Mouse (Mus musculus) urinary bladder, adult 2 months (tissue): ENCODE results near the gene Slc16a10. TPM values are rescaled to one million over a fixed set of nuclear protein-coding genes. Genes with fewer than 3 reads are reported as not detected.
A peak's percentile ranks its signal among the peaks of the same experiment; 100 is the strongest.
"Not testable (repeated sequence)": the region's sequence is repeated elsewhere in the genome, so short reads cannot be mapped to it uniquely, and the experiment has no call there.

ENCODE experiments used
- DNase-seq: peaks from one replicate; pipeline ENCODE4 v3.0.0; 2022; ENCODE audit warnings: low spot score
- polyA plus RNA-seq: library from polyadenylated mRNA; depleted of rRNA; stranded (reverse); fragments of >200 nt; gene quantifications from 2 replicates; pipeline ENCODE4 v1.2.3, GENCODE M21; 2012; rRNA removed

The Slc16a10 gene
- polyA plus RNA-seq, 1 experiment: 10.9 TPM

GRCm38 (mm10) chr10:40028091-40028490, 114.0 kb downstream of the Slc16a10 start:
- DNase-seq: no peak

DNA sequence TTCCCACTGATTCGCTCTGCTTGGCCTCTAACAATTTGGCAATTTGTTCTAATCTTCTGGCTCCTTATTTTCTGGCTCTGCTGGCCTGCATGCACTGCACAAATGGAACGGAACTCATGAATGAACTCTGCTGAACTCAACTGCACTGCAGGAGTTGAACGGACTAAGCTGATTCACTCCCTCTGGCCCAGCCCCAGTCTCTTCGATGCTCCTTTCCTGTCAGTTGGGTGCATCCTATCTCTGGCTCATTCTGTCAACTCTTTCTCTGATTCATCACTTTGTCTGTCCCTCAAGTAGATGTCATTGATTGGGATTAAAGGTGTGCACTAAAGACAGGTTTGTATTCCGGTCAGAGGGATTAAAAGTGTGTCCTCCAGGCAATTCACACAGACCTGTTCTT, 115.5 kb downstream of the Slc16a10 start:
- DNase-seq: no peak

GRCm38 (mm10) chr10:40025560-40025959, 116.5 kb downstream of the Slc16a10 start:
- no peak for DNase-seq

DNA sequence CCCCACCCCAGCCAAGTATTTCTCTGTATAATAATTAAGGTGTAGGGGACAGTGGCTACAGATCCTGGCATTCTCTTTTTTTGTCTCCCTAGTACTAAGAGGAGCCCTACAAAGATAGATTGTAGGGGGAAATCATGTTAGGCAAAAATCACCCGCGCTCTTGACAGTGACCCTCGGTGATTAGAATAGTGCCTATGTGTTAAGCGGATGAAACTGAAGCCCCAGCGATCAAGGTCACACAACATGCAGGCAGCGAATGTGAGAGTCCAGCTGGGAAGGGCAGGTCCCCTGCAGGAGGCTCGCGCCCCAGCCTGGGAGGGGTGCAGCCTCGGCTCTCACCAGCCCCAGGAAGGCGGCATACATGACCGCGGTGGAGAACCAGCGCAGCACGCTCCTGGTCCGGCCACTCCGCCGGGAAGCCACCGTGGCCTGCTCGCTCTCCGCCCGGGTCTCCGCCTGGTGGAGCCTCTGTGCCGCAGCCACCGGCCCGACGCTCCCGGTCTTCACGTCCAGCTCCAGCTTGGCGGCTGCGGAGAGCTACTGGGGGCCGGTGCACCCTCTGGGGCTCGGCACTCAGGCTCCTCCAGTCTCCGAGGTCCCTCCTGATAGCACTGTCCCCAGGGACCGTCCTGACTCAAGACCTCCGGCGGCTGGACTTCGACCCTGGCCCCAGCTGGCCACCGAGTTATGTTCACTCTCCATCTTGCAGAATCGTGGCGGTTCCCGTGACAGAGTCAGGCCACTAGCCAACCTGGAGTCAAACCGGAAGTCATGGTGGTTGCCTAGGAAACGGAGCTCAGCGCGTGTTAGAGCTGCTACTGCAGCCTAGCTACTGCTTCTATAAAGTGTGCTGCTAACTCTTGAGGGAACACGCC, 117.3 kb downstream of the Slc16a10 start, which contains the start of gene Mfsd4b1:
Gene Mfsd4b1 (minus strand): TSS at position 715 of the 875 bp plus-strand sequence.
- DNase-seq: peak; percentile 42

DNA sequence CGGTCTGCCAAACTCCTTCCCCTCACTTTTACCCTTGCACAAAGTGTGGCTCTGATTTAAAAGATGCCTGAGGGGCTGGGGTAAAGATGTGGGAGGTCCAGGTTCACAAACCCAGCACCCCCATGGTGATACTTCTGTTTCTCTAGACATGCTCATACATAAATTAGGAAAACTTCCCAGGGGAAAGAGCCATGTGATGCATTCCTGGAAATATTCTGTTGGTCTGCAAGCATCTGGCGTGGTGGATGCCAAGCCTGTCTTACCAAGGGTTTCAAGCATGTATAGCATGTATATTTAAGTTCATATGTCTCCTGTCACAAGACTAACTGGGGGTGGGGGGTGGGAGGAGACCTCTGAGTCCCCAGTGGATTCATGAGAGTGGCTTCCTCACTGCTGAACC, 121.7 kb downstream of the Slc16a10 start:
- DNase-seq: no peak

DNA sequence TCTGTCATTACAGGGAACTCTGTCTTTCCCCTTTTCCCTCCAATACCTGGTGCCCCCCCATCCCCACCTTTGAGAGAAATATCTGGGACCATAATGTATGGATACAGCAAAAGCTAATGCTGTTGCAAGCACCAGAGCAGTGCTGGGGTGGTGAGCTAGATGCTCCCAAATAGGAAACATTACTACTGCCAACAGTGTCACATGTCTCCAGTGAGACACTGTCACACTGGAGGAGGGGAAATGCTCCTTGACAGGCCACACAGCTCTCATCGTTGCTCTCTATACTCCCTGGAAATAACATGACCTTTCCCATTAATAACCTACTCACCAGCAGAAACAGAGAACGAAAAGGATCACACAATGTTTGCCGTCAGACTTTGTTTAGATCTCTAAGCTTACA, 122.6 kb downstream of the Slc16a10 start:
- DNase-seq: no peak

- no peak for DNase-seq
Observed at GRCm38 (mm10) chr10:40018261-40018860, 123.7 kb downstream of the Slc16a10 start.

GRCm38 (mm10) chr10:40009591-40009990, 132.5 kb downstream of the Slc16a10 start:
- no peak for DNase-seq

DNA sequence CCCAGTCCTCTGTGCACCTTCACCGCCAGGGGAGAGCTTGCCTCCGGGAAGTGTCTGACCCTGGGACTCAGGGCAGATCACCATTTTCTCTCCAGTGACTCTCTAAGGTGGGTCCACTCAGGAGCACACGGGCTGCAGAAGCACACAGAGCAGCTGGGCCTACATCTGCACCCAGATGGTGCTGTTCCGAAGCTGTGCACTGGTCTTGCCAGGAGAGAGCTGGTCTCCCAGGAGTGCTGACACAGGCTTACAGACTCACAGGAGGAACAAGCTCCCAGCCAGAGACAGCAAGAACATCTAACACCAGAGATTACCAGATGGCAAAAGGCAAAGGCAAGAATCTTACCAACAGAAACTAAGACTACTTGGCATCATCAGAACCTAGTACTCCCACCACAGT, 133.2 kb downstream of the Slc16a10 start:
- not testable (repeated sequence) for DNase-seq

DNA sequence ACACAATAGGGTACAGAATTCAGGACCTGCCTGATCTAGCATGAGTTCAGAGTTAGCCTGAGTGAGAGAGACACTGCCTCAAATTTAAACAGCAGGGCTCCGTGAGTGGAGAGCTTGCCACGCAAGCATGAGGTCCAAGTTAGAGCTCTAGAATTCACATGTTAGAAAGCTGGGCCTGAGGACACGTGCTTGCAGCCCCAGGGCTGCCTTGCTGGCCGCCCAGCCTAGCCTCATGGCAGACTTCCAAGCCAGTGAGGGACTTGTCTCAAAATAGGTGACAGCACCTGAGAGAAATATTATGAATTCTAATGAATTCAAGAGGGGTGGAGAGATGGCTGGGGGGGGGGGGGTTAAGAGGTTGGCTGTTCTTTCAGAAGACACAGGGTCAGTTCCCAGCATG, 134.1 kb downstream of the Slc16a10 start:
- DNase-seq: no peak

DNA sequence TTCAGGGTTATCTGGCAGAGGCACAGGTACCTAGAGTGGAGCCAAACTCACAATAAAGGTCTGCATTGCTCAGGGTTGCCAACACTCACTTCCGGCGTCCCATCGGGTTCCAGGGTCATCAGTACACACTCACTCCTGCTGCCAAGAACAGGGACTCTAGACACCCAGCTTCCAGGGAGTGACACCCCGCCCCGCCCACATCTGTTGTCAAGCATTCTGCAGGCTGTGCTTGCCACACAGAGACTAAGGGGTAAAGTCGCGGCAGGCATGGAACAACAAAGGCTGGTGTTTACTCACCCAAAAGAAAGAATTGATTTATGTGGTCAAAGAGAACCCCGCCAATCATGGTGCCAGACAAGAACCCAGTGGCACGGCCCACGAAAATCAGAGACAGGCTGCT, 135.1 kb downstream of the Slc16a10 start:
- DNase-seq: no peak

DNA sequence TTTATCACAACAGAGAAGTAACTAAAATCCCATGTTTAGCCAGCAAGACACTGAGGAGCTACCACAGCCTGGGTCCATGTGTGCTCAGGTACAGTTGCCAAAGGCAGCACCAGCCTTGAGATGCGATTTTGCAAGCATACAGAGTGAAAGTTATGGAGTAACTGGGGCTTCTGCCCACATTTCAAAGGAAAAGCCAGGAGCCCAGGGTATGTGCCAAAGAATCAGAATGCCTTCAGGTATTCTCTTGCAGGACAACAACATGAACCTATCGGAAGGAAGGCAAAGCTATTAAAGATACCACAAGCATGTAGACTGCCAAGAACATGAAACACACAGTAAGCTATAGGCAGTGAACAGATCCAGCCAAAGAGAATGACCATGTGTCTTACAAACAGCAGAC, 141.3 kb downstream of the Slc16a10 start:
- no peak for DNase-seq

DNA sequence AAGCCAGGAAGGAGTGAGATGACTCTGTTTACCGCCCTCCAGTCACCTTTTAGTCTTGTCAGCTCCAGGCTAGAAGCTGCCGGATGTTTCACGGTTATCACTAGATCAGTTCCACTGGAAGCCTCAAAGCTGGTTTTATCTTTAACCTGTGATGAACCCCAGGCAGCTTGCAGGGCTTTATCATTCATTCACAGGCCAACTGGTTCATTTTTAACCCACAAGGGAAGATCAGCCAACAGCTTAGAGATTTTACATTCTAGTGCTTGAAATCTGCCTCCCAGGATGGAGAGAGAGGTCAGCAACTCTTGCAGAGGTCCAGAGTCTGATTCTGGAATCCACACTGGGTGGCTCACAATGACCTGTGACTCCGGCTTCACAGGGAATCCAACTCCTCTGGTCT, 150.9 kb downstream of the Slc16a10 start:
- no peak for DNase-seq

DNA sequence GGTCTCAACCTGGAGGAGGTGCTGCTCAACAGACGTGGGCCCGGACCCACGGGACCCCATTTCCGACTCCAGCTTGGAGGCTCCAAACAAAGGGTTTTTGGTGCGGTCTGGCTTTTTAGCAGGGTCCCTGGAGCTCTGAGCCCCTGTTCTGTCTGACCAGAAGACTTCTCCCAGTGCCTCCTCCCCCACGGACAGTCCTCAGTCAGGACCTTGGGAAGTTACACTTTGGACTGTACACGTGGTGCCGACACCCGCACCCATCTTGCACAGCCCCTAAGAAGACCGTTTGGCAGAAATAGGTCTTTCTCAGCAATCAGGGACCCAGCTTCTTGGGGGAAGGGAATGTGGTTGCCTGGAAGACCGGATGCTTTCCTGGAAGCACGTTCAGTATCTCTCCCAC, 155.6 kb downstream of the Slc16a10 start, which contains the start of gene Mfsd4b5:
Gene Mfsd4b5 (minus strand): TSS at position 181 of the 400 bp plus-strand sequence.
- no peak for DNase-seq

Other genes starting within 250 kb of the Slc16a10 start
- gene Mfsd4b4, start 243.0 kb downstream of the Slc16a10 start, polyA plus RNA-seq: 7.1 and 8.2 TPM in 2 replicates
- gene Mfsd4b2, start 215.3 kb downstream of the Slc16a10 start, polyA plus RNA-seq: 0.03 and 0.04 TPM in 2 replicates
- 1.5 and 1.9 TPM in 2 replicates for gene Mfsd4b3, start 182.1 kb downstream of the Slc16a10 start, polyA plus RNA-seq
- 0.12 and 0.18 TPM in 2 replicates for gene Mfsd4b5, start 155.6 kb downstream of the Slc16a10 start, polyA plus RNA-seq
- 0.30 and 0.44 TPM in 2 replicates for gene Mfsd4b1, start 117.0 kb downstream of the Slc16a10 start, polyA plus RNA-seq
- 16.7 and 17.9 TPM in 2 replicates for gene Rpf2, start 104.8 kb upstream of the Slc16a10 start, polyA plus RNA-seq
- 24.5 and 34.0 TPM in 2 replicates for gene Gtf3c6, start 115.8 kb upstream of the Slc16a10 start, polyA plus RNA-seq
- gene Amd1, start 159.9 kb upstream of the Slc16a10 start, polyA plus RNA-seq: 99.7 and 110 TPM in 2 replicates
- gene Cdk19, start 197.3 kb upstream of the Slc16a10 start, polyA plus RNA-seq: 14.6 and 17.0 TPM in 2 replicates